Mouse (Mus musculus) MEL (cell line): ENCODE measurements around the gene Eif2ak3. TPM values are rescaled to one million over a fixed set of nuclear protein-coding genes. Genes with fewer than 3 reads are reported as not detected.
A peak's percentile ranks its signal among the peaks of the same experiment; 100 is the strongest.

Experiments
- DNase-seq: peaks from one replicate; pipeline ENCODE4 v3.0.0; 2011; ENCODE audit warnings: low read depth, low spot score
- H3K27ac ChIP-seq: 2 replicates; pipeline ENCODE4 v1.5.1; 2012; ENCODE audit warnings: low read depth, mild to moderate bottlenecking, control low read depth, low read length, moderate library complexity; ENCODE audit not compliant: control insufficient read depth
- H3K27me3 ChIP-seq, 2 experiments: fragments of 150-350 bp in 1 of 2; sonication (generic) in 1 of 2; 2 replicates each; pipeline ENCODE4 v1.6.1; 2012; ENCODE audit warnings: low read length in 2 of 2, mild to moderate bottlenecking in 2 of 2, improper control_type of control experiment in 1 of 2, moderate library complexity in 1 of 2; ENCODE audit not compliant: insufficient read depth in 2 of 2, control insufficient read depth in 1 of 2
- H3K36me3 ChIP-seq, 2 experiments: 2 replicates each; pipeline ENCODE4 v1.6.1; 2012 to 2014; ENCODE audit warnings: low read length in 2 of 2, improper control_type of control experiment in 1 of 2, inconsistent platforms in 1 of 2, mild to moderate bottlenecking in 1 of 2; ENCODE audit not compliant: insufficient read depth in 2 of 2, control insufficient read depth in 1 of 2
- H3K4me1 ChIP-seq, 2 experiments: fragments of 150-350 bp in 1 of 2; sonication (generic) in 1 of 2; 2 replicates each; pipeline ENCODE4 v1.6.1; 2012; ENCODE audit warnings: low read length in 2 of 2, improper control_type of control experiment in 1 of 2, mild to moderate bottlenecking in 1 of 2; ENCODE audit not compliant: insufficient read depth in 2 of 2, control insufficient read depth in 1 of 2
- H3K4me3 ChIP-seq, 2 experiments: fragments of 150-350 bp in 1 of 2; sonication (generic) in 1 of 2; 2 replicates each; pipeline ENCODE4 v1.5.1; 2012; ENCODE audit warnings: low read depth in 2 of 2, low read length in 2 of 2, mild to moderate bottlenecking in 2 of 2, moderate library complexity in 2 of 2, control low read depth in 1 of 2, improper control_type of control experiment in 1 of 2; ENCODE audit not compliant: control insufficient read depth in 1 of 2, insufficient read depth in 1 of 2
- H3K79me2 ChIP-seq: 2 replicates; pipeline ENCODE4 v1.6.1; 2012; ENCODE audit warnings: mild to moderate bottlenecking, low read length, moderate library complexity; ENCODE audit not compliant: control insufficient read depth, poor library complexity, insufficient read depth
- H3K9ac ChIP-seq: 2 replicates; pipeline ENCODE4 v1.6.1; 2012; ENCODE audit warnings: low read depth, mild to moderate bottlenecking, control low read depth, low read length, moderate library complexity; ENCODE audit not compliant: control insufficient read depth, poor library complexity, severe bottlenecking
- H3K9me3 ChIP-seq: fragments of 150-350 bp; sonication (generic); replicated peaks from 2 replicates; pipeline ENCODE4 v1.6.1; 2012; ENCODE audit warnings: mild to moderate bottlenecking, low read length, improper control_type of control experiment, moderate library complexity; ENCODE audit not compliant: insufficient read depth
- CHD2 ChIP-seq: IDR thresholded peaks from 2 replicates; pipeline ENCODE4 v1.6.1; 2011; ENCODE audit warnings: low read length, improper control_type of control experiment
- CTCF ChIP-seq, 3 experiments: IDR thresholded peaks in 2 of 3; conservative IDR thresholded peaks in 1 of 3; 2 replicates each; pipeline ENCODE4 v1.5.1; 2011 to 2012; ENCODE audit warnings: low read length in 3 of 3, low read depth in 2 of 3, mild to moderate bottlenecking in 2 of 3, improper control_type of control experiment in 1 of 3, inconsistent platforms in 1 of 3, mixed read lengths in 1 of 3, moderate library complexity in 1 of 3; ENCODE audit not compliant: control insufficient read depth in 1 of 3, insufficient read depth in 1 of 3, poor library complexity in 1 of 3, severe bottlenecking in 1 of 3
- E2F4 ChIP-seq: IDR thresholded peaks from 2 replicates; pipeline ENCODE4 v1.6.1; 2011; ENCODE audit warnings: low read depth, low read length, improper control_type of control experiment, borderline replicate concordance
- ETS1 ChIP-seq: IDR thresholded peaks from 2 replicates; pipeline ENCODE4 v1.6.1; 2012; ENCODE audit warnings: low read depth, mild to moderate bottlenecking, inconsistent platforms, low read length, improper control_type of control experiment, moderate library complexity
- KAT2A ChIP-seq: conservative IDR thresholded peaks from 2 replicates; pipeline ENCODE4 v1.6.1; 2012; ENCODE audit warnings: low read depth, low read length, improper control_type of control experiment, inconsistent platforms
- NELFE ChIP-seq: IDR thresholded peaks from 2 replicates; pipeline ENCODE4 v1.6.1; 2011; ENCODE audit warnings: low read depth, low read length, improper control_type of control experiment
- POLR2AphosphoS2 ChIP-seq: IDR thresholded peaks from 2 replicates; pipeline ENCODE4 v1.6.1; 2011; ENCODE audit warnings: low read length, improper control_type of control experiment
- RAD21 ChIP-seq: IDR thresholded peaks from 2 replicates; pipeline ENCODE4 v1.6.1; 2011; ENCODE audit warnings: mild to moderate bottlenecking, low read depth, low read length, improper control_type of control experiment
- UBTF ChIP-seq: IDR thresholded peaks from 2 replicates; pipeline ENCODE4 v1.6.1; 2012; ENCODE audit warnings: low read depth, mild to moderate bottlenecking, inconsistent platforms, low read length, improper control_type of control experiment, moderate library complexity, borderline replicate concordance; ENCODE audit not compliant: insufficient read depth
- USF2 ChIP-seq, 2 experiments: IDR thresholded peaks; 2 replicates each; pipeline ENCODE4 v1.6.1; 2011 to 2012; ENCODE audit warnings: improper control_type of control experiment in 2 of 2, low read length in 2 of 2, borderline replicate concordance in 1 of 2, inconsistent platforms in 1 of 2, low read depth in 1 of 2, mild to moderate bottlenecking in 1 of 2; ENCODE audit not compliant: insufficient read depth in 1 of 2
- ZKSCAN1 ChIP-seq: IDR thresholded peaks from 2 replicates; pipeline ENCODE4 v1.6.1; 2012; ENCODE audit warnings: low read depth, mild to moderate bottlenecking, inconsistent platforms, low read length, improper control_type of control experiment, moderate library complexity
- ZNF384 ChIP-seq: IDR thresholded peaks from 2 replicates; pipeline ENCODE4 v1.6.1; 2012; ENCODE audit warnings: low read depth, mild to moderate bottlenecking, inconsistent platforms, low read length, improper control_type of control experiment
- polyA plus RNA-seq, 2 experiments: library from polyadenylated mRNA; stranded (reverse) in 1 of 2; unstranded in 1 of 2; fragments of >175 nt in 1 of 2; fragments of >200 nt in 1 of 2; gene quantifications; 2 replicates each; pipeline versions ENCODE4 v1.2.1 to v1.2.4; 2012; ENCODE audit warnings: low replicate concordance in 2 of 2, low read depth in 1 of 2; ENCODE audit not compliant: insufficient read length in 2 of 2, insufficient read depth in 1 of 2, missing spikeins in 1 of 2
- total RNA-seq: library from RNA; depleted of rRNA; stranded (reverse); fragments of 300-350 nt; gene quantifications from 2 replicates; pipeline ENCODE4 v1.2.3, GENCODE M21; 2012

Gene Eif2ak3
- total and polyA plus RNA-seq, 3 experiments: 9.1 to 9.9 TPM; not detected in 1

DNA sequence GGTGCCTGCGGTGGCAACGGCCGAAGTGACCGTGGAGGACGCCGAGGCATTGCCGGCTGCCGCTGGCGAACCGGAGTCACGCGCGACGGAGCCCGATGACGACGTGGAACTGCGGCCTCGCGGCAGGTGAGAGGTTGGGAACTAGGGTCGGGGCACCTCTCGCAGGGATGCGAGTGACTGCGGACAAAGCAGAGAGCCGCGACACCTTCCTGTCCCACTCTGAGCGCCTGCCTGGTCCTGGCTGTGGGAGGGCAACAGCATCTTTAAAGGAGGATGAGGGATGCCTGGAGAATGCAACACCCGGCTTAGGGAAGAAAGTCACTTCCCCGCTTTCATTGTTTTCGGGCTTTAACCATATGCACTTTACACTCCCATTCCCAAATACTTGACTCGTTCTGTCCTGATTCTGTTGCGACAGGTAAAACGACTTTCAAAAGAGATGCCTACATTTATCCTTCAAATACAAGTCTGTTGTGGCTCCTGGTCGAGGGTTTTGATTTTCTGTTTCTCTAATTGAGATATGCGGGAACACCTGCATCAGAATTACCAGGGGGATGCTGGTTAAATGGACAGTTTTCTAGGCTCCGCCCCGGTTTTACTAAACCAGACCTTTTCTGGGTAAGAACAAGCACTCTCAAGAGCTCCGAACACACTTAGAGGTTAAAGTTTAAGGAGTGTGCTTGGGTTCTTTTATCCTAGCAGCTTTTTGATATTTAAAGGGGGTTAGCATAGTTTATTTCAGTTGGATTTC, 756 bp downstream of the Eif2ak3 start (continued):
- no peak for TF ChIP-seq CTCF (IDR thresholded peaks at IDR 0.05 in 2 of 3, conservative IDR thresholded peaks at IDR 0.05 in 1 of 3; ENCODE audit: control insufficient read depth in 1 of 3, insufficient read depth in 1 of 3, low read depth in 2 of 3, low read length in 3 of 3, poor library complexity in 1 of 3, severe bottlenecking in 1 of 3)
- TF ChIP-seq, all 39 proteins: peak for 0

DNA sequence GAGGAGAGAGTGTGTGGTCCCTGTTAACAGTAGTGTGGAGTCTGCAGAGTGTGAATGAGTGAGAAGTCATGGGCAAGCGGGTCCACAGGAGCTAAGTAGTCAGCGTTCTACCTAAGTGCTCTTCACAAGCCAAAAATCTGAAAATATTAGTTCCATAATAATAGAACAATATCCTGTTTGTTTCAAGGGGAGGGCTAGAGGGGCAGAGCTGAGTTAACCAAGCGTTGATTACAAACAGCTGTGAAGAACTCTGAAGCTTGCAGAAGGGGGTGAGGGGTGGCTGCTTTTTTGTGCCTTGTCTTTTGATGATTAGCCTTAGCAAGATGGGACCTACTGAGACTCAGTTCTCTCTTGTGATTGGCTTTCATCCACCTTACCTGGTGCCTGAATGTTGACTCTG, 3.1 kb downstream of the Eif2ak3 start:
- Histone ChIP-seq H3K9ac (no peak overlapping the region), H3K4me3 (no peak overlapping the region), H3K4me1 (peaks cover 4 to 14% of the 10 kb centered on the region in 2 experiments), H3K27ac (no peak overlapping the region), H3K36me3 (peaks cover 0 to 15% of the 10 kb centered on the region in 2 experiments; a peak in 2 of 4 replicates), H3K79me2 (peaks cover 11% of the 10 kb centered on the region), H3K27me3 (no peaks in the 10 kb centered on the region), H3K9me3 (no peaks in the 10 kb centered on the region)
- no peak for TF ChIP-seq USF2 (IDR thresholded peaks at IDR 0.05; ENCODE audit: borderline replicate concordance in 1 of 2, insufficient read depth in 1 of 2, low read depth in 1 of 2, low read length in 2 of 2)
- TF ChIP-seq CTCF (IDR thresholded peaks at IDR 0.05 in 2 of 3, conservative IDR thresholded peaks at IDR 0.05 in 1 of 3; ENCODE audit: control insufficient read depth in 1 of 3, insufficient read depth in 1 of 3, low read depth in 2 of 3, low read length in 3 of 3, poor library complexity in 1 of 3, severe bottlenecking in 1 of 3): no peak
- peak; percentile 54; the same call in 1 of the 2 replicates for TF ChIP-seq ZNF384
- no peak for DNase-seq

DNA sequence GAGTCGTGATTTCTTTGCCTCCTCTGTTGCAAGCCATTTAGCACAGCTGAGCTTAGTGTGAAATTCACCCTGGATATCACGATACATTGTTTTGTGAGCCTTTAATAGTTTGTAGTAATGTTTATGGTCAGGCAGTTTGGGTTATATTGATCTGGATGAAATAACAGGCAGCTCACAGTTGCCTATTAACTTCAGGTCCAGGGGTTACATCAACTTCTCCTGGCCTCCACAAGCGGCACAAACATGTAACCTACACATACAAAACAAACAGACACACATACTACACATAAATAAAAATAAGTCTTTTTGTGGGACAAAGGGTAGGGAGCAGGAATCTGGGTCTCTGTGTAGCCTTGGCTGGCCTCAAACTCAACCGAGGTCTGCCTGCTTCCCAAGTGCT, 9.1 kb downstream of the Eif2ak3 start:
- TF ChIP-seq UBTF: no peak
- H3K27me3 ChIP-seq: no peaks in the 10 kb centered on the region
- H3K36me3 ChIP-seq: peaks cover 0 to 2% of the 10 kb centered on the region in 2 experiments; a peak in 1 of 4 replicates
- no peak for DNase-seq
- H3K9ac ChIP-seq: no peak overlapping the region
- H3K4me3 ChIP-seq: no peak overlapping the region
- no peaks in the 10 kb centered on the region for H3K9me3 ChIP-seq
- H3K27ac ChIP-seq: no peak overlapping the region
- H3K79me2 ChIP-seq: peaks cover 3% of the 10 kb centered on the region; the same call in 1 of the 2 replicates
- peaks cover 0 to 2% of the 10 kb centered on the region in 2 experiments; a peak in 1 of 4 replicates for H3K4me1 ChIP-seq

DNA sequence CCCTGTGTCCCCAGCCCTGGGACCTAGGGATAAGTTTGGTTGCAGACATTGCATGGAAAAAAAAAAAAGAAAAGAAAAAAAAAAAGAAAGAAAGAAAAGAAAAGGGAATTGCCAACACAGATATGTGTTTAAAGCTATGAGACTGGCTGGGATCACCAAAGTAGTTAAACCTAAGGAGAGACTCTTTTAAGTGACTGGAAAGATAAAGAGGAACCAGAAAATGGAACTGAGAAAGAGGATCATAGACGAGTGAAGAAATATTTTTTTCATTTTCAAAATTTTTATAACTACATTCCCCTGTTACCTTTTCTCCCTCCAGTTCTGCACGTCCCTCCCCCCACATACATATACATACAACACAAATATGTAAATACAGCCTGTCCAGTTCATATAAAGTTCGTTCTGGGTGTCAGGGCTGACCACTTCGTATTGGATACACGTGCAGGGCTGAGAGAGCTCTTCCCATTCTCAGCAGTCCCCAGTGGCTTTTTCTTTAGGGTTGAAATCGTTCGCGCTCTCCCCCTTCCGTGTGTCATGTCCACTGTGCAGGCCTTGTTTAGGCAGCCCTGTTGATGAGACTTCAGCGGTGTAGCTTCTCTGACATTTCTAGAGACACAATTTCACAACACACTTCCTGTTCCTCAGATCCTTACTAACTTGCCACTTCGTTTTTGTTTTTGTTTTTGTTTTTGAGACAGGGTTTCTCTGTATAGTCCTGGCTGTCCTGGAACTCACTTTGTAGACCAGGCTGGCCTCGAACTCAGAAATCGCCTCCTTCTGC, 11.4 kb downstream of the Eif2ak3 start:
- DNase-seq: no peak
- peaks cover 2% of the 10 kb centered on the region; the same call in 1 of the 2 replicates for H3K79me2 ChIP-seq
- no peak overlapping the region for H3K4me3 ChIP-seq
- no peak overlapping the region for H3K9ac ChIP-seq
- no peaks in the 10 kb centered on the region for H3K27me3 ChIP-seq
- H3K4me1 ChIP-seq: no peaks in the 10 kb centered on the region
- no peak overlapping the region for H3K27ac ChIP-seq
- H3K9me3 ChIP-seq: no peaks in the 10 kb centered on the region
- no peaks in the 10 kb centered on the region; a peak in 1 of 4 replicates for H3K36me3 ChIP-seq
- TF ChIP-seq RAD21: no peak
- no peak for TF ChIP-seq KAT2A
- TF ChIP-seq E2F4: no peak
- TF ChIP-seq ZKSCAN1: no peak
- no peak for TF ChIP-seq POLR2AphosphoS2
- TF ChIP-seq NELFE: no peak
- no peak for TF ChIP-seq ZNF384
- TF ChIP-seq CHD2: no peak
- TF ChIP-seq ETS1: no peak
- TF ChIP-seq CTCF (IDR thresholded peaks at IDR 0.05 in 2 of 3, conservative IDR thresholded peaks at IDR 0.05 in 1 of 3; ENCODE audit: control insufficient read depth in 1 of 3, insufficient read depth in 1 of 3, low read depth in 2 of 3, low read length in 3 of 3, poor library complexity in 1 of 3, severe bottlenecking in 1 of 3): no peak
- TF ChIP-seq, all 39 proteins: peak for 0
